Mouse (Mus musculus) olfactory bulb, adult 2 months (tissue): ENCODE data around the gene 1700016D06Rik. TPM values are rescaled to one million over a fixed set of nuclear protein-coding genes. Genes with fewer than 3 reads are reported as not detected.
"Not testable (repeated sequence)": the region's sequence is repeated elsewhere in the genome, so short reads cannot be mapped to it uniquely, and the experiment has no call there.

ENCODE experiments used
- H3K27ac ChIP-seq: fragments of 200-500 bp; 2 replicates; pipeline ENCODE4 v1.5.1; 2012; ENCODE audit warnings: low read depth, low read length; ENCODE audit not compliant: insufficient read depth
- H3K4me1 ChIP-seq: fragments of 200-500 bp; 2 replicates; pipeline ENCODE4 v1.6.1; 2012; ENCODE audit warnings: low read length; ENCODE audit not compliant: control insufficient read depth, insufficient read depth
- H3K4me3 ChIP-seq: fragments of 200-500 bp; 2 replicates; pipeline ENCODE4 v1.5.1; 2012; ENCODE audit warnings: mild to moderate bottlenecking, low read depth, low read length, moderate library complexity; ENCODE audit not compliant: insufficient read depth
- CTCF ChIP-seq: fragments of 200-500 bp; IDR thresholded peaks from 2 replicates; pipeline ENCODE4 v1.5.1; 2012; ENCODE audit warnings: low read depth, mild to moderate bottlenecking, low read length, moderate library complexity; ENCODE audit not compliant: insufficient read depth
- POLR2A ChIP-seq: fragments of 200-500 bp; IDR thresholded peaks from 2 replicates; pipeline ENCODE4 v1.6.1; 2012; ENCODE audit warnings: mild to moderate bottlenecking, low read depth, low read length, moderate library complexity; ENCODE audit not compliant: insufficient read depth
- WGBS: fragments of 180-500 bp; shearing (Covaris S2); methylation state at CpG from one replicate; pipeline ENCODE4 v1.1.7; 2018; 5-methylcytosine and 5-hydroxymethylcytosine counted together
- polyA plus RNA-seq: library from polyadenylated mRNA; stranded (reverse); fragments of >200 nt; gene quantifications from 2 replicates; pipeline ENCODE4 v1.2.4, GENCODE M21; 2012; ENCODE audit warnings: low replicate concordance; ENCODE audit not compliant: missing spikeins, insufficient read depth, insufficient read length

1700016D06Rik gene
- polyA plus RNA-seq, 1 experiment = not detected

DNA sequence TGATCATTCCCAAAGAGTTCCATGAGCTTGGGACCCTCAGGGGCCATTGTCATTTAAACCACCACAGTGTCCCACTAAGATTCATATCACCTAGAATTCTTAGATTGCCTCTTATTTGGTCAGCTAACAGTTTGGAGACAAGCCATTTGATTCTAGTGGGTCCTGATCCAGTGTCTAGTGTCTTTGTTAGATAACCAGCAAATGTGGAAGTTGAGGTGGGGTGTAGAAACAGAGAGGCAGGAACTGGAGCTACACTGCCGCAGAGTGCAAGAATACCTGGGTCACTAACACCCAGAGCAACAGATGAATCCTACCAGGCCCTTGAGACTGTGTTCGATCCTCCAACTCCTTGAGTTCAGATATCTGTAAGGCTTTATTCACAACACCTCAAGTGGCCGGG is 4.7 kb downstream of the 1700016D06Rik start:
- Histone ChIP-seq H3K27ac (no peak overlapping the region), H3K4me3 (no peak overlapping the region), H3K4me1 (peaks cover 6% of the 10 kb centered on the region)
- WGBS = 98% methylated on average over 3 of the region's 3 CpGs
- TF ChIP-seq POLR2A (no peak), CTCF (no peak)

DNA sequence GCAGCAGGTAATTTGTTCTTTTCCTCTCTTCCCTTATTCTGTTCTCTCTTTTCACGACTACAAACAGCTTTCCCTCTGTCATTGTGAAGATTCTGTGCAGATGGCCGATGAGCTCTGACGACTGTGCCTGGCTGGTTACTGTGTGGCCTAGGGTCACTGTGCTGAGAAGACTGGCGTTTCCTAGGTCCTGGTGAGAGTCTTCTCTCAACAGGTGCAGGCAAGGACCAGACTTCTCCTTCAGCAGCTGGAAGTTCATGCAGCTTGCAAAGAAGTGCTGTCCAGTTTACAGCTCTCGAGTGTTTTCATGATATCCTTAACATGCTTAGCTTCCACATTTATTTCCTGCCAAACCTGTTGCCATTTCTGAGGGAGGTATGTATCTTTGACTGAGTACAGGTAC is 6.9 kb downstream of the 1700016D06Rik start:
- TF ChIP-seq POLR2A (no peak), CTCF (no peak)
- no peak overlapping the region for H3K4me3 ChIP-seq
- 83% methylated on average over 5 of the region's 5 CpGs for WGBS
- H3K4me1 ChIP-seq = peaks cover 3% of the 10 kb centered on the region
- no peak overlapping the region for H3K27ac ChIP-seq

DNA sequence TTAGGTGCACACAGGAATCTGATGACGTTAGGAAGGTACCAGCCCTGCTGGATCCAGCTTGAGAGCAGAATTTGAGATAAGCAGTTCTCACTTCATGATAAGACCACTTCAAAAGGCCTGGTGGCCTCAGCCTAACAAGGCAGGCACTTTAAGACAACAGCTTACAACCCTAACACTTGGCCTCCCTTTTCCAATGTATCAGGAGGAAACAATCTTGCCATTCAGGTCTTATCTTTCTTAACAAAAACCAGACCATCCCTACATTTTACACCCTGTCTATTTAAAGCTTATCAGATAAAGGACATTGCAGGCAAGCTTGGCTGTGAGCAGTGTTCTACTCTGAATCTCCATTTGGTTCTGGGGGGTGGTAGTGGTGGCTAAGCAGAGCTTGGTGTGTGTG is 8.4 kb downstream of the 1700016D06Rik start:
- TF ChIP-seq CTCF = no peak
- no peak for TF ChIP-seq POLR2A
- WGBS = 95% methylated on average over 1 of the region's 1 CpGs
- H3K4me3 ChIP-seq = no peak overlapping the region
- peaks cover 3% of the 10 kb centered on the region for H3K4me1 ChIP-seq
- no peak overlapping the region for H3K27ac ChIP-seq

DNA sequence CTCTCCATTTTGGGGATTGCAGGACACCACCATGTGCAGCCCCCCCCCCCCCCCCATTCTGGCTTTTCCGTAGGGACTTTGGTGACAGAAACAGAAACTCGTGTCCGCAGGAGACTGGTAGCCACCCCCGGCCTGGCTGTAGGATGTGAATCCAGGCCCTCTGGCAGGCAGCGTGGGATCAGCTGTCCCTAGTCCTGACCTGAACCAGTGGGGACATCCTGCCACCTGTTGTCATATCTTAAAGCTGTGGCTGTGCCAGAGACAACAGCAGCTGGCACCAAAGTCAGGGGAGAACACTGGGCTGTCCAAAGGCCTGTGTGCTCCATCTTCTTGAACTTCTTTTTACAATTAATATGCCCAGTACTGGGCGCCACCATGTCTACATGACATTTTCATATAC is 9.1 kb downstream of the 1700016D06Rik start:
- H3K4me3 ChIP-seq = no peak overlapping the region
- TF ChIP-seq CTCF (no peak), POLR2A (no peak)
- WGBS = 93% methylated on average over 6 of the region's 6 CpGs
- no peak overlapping the region for H3K27ac ChIP-seq
- peaks cover 3% of the 10 kb centered on the region for H3K4me1 ChIP-seq

DNA sequence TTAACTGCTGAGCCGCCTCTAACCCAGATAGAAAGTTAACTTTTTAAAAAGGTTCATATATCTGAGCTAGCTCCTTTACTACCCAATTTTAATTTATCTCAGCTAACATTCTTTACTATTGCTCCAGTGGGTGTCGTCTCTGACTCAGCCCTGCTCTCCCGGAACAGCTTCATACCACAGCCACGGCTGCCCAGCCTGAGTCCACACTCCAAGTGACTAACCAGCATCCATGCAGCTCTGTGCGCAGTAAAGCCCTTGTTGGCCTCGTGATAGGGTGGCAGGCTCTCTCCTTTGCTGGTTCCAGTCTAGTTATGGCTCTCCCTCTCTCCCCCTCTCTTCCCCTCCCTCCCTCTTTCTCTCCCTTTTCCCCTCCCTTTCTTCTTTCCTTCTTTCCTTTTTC is 9.6 kb downstream of the 1700016D06Rik start:
- Histone ChIP-seq H3K27ac (no peak overlapping the region), H3K4me3 (no peak overlapping the region), H3K4me1 (peaks cover 3% of the 10 kb centered on the region)
- WGBS = 56% methylated on average over 6 of the region's 6 CpGs
- TF ChIP-seq CTCF = no peak
- no peak for TF ChIP-seq POLR2A

DNA sequence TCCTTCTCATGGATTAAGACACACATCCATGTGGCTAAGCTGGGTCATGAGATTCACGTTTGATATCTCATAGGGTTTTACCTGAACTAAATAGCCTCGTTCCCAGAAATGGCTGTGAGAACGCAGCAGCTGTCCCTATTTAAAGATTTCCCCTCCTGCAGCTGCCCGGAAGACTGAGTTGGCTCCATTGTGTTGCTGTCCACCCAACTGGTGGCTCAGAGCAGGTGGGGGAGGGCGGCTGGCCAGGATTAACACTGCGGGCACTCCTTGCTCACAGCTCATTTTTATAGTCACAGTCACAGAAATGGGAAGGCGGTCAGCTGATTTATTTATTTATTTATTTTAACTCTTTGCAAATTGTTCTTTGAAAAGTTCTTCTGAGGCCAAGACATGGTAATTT is 10.9 kb downstream of the 1700016D06Rik start:
- Histone ChIP-seq H3K27ac (no peak overlapping the region), H3K4me1 (peaks cover 3% of the 10 kb centered on the region), H3K4me3 (no peak overlapping the region)
- TF ChIP-seq POLR2A (no peak), CTCF (no peak)
- WGBS = 51% methylated on average over 7 of the region's 7 CpGs

DNA sequence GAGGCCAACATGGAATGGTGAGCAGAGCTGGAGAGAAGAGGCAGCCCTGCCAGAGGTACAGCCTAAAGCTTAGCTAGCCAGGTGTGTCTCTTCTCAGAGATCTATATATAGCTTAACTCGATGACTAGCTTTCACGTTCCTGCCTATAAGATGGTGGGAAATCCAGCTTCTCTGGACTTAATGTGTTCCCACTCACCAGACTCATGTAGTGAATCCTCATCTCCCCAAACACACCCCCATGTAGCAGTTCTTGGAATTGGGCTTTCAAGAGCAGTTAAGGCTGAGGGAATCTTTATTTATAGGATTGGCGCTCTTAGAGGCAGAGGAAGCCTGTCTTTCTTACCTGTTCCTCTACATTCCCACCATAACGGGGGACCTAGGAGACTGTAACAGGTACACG is 13.6 kb downstream of the 1700016D06Rik start:
- peaks cover 3% of the 10 kb centered on the region for H3K4me1 ChIP-seq
- TF ChIP-seq POLR2A (no peak), CTCF (no peak)
- 93% methylated on average over 5 of the region's 5 CpGs for WGBS

DNA sequence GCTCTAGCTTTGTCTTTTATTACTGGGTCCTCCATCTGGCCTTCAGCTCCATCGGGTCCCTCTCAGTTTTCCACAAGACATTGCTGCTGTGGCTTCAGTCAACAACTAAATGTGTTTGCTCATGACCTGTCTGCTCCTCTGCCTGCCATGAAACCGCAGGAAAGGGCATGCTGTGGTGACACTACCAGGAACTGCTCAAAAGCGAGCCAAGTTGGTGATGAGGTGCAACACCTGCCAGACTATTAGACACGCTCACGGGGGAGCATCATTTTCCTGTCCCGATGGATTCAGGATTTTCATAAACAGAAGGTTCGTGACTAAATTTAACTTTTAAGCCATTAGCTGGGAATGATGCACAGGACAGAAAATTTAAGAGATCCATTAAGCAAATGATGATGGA is 16.3 kb downstream of the 1700016D06Rik start:
- WGBS = 89% methylated on average over 7 of the region's 7 CpGs
- Histone ChIP-seq H3K4me3 (no peak overlapping the region), H3K27ac (no peak overlapping the region), H3K4me1 (no peaks in the 10 kb centered on the region)
- TF ChIP-seq POLR2A (no peak), CTCF (no peak)

More for the DNA sequence above, 13.6 kb downstream of the 1700016D06Rik start:
- Histone ChIP-seq H3K27ac (no peak overlapping the region), H3K4me3 (no peak overlapping the region)

DNA sequence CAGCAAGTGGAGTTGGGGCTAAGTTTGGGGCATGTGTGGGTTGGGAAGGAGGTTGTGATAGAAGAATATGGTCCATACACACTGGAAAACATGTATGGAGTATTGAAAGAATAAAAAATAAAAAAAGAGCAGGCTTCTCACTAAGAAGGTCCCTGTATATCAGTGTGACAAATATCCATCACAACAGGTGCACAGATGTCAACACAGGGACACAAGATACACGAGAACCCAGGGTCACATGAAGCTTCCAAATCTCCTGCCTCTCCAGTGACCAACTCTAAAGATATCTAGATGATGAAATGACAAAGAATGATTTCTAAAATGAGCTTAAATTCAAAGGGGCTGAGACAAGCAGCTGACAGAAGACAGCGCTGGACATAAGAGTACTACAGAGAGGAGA is 32.6 kb downstream of the 1700016D06Rik start:
- no peak overlapping the region for H3K4me3 ChIP-seq
- no peak overlapping the region for H3K27ac ChIP-seq
- H3K4me1 ChIP-seq = no peaks in the 10 kb centered on the region
- no peak for TF ChIP-seq CTCF
- no peak for TF ChIP-seq POLR2A
- WGBS = 79% methylated on average over 2 of the region's 2 CpGs

DNA sequence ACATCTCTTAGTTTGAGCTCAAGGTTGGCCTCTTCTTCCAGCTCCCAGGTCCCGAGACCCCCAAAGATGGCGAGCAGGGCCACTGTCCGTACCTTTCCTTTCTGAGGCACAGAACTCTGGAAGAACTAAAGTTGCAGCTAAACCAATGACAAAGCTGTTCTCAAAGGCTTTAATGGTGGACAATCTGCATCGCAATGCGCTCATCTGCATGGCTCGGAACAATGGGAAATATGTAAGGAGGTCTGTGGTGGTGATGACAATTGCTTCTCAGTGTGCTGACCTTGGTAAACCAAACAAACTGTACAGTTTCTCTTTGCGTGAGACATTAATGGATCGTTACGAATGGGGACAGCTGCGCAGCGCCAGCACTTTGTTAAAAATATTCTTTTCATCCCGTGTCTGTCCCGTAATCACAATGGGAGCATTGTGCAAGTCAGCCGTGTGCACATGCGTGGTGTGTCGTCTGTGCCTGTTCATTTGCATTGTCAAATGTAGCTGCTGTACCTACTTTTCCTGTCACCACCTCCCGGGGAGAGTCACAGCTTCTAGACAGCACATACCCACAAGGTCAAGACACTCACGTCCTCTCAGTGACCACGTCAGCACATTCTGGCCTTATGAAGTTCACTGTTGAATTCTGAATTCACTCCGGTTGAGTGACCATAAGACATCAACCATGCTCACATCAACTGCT is 34.7 kb downstream of the 1700016D06Rik start:
- not testable (repeated sequence) for H3K4me1 ChIP-seq, H3K4me3 ChIP-seq, H3K27ac ChIP-seq
- 60% methylated on average over 20 of the region's 20 CpGs for WGBS
